8 mouse cellular contexts compared by ENCODE assay signal in genomic region chrX:97376321-97377064, GRCm38 (mm10). TPM values are rescaled to one million over a fixed set of nuclear protein-coding genes. Genes with fewer than 3 reads are reported as not detected.
DNase-seq lines count a peak whose midpoint lies in the region; ATAC-seq and TF ChIP-seq lines count a peak whose summit lies in the region.

No protein-coding gene starts in this region.

- H3K9me3 ChIP-seq in embryonic facial prominence, embryonic 15.5 days (replicated peaks): no peaks in the 10 kb centered on the region
- H3K9me3 ChIP-seq in heart, embryonic 12.5 days (replicated peaks): no peaks in the 10 kb centered on the region
- no peaks in the 10 kb centered on the region for H3K9me3 ChIP-seq in kidney, embryonic 15.5 days (replicated peaks)
- no peaks in the 10 kb centered on the region for H3K9me3 ChIP-seq in stomach, embryonic 14.5 days (ENCODE audit: control insufficient read depth, low read depth, low read length)

- TF ChIP-seq CTCF in left cerebral cortex, adult 2 months (IDR thresholded peaks at IDR 0.05): no peak

- peak; percentile 85 for ATAC-seq in embryonic facial prominence, embryonic 15.5 days (ENCODE audit: insufficient number of reproducible peaks, low FRiP score, low TSS enrichment, low read depth)
- peak; percentile 73 for ATAC-seq in heart, embryonic 12.5 days (ENCODE audit: insufficient number of reproducible peaks, low FRiP score)
- ATAC-seq in kidney, embryonic 15.5 days (replicated peaks; ENCODE audit: low FRiP score): peak; percentile 87
- peak; percentile 79; the same call in 1 of the 2 replicates for ATAC-seq in stomach, embryonic 14.5 days (ENCODE audit: insufficient number of reproducible peaks, insufficient read depth, low FRiP score, low read depth)

- no peaks in the 10 kb centered on the region for H3K27me3 ChIP-seq in embryonic facial prominence, embryonic 15.5 days
- H3K27me3 ChIP-seq in heart, embryonic 12.5 days (replicated peaks): no peaks in the 10 kb centered on the region
- H3K27me3 ChIP-seq in kidney, embryonic 15.5 days: peaks cover 10% of the 10 kb centered on the region
- H3K27me3 ChIP-seq in stomach, embryonic 14.5 days (ENCODE audit: control insufficient read depth, insufficient read depth, low read length): no peaks in the 10 kb centered on the region

- 11% methylated on average over 15 of the region's 15 CpGs for WGBS in embryonic facial prominence, embryonic 15.5 days
- 28% methylated on average over 15 of the region's 15 CpGs for WGBS in heart, embryonic 12.5 days
- WGBS in kidney, embryonic 15.5 days: 20% methylated on average over 15 of the region's 15 CpGs
- 27% methylated on average over 15 of the region's 15 CpGs for WGBS in stomach, embryonic 14.5 days

- H3K4me3 ChIP-seq in left cerebral cortex, adult 2 months: no peak overlapping the region
- peak overlapping the region; percentile 16 for H3K4me3 ChIP-seq in embryonic facial prominence, embryonic 15.5 days (replicated peaks)
- H3K4me3 ChIP-seq in heart, embryonic 12.5 days: peak overlapping the region; percentile 34
- H3K4me3 ChIP-seq in kidney, embryonic 15.5 days (replicated peaks): peak overlapping the region; percentile 21; the same call in 1 of the 2 replicates
- H3K4me3 ChIP-seq in stomach, embryonic 14.5 days (ENCODE audit: low read depth, low read length): no peak overlapping the region

- no peaks in the 10 kb centered on the region for H3K36me3 ChIP-seq in embryonic facial prominence, embryonic 15.5 days
- H3K36me3 ChIP-seq in heart, embryonic 12.5 days: no peaks in the 10 kb centered on the region
- H3K36me3 ChIP-seq in kidney, embryonic 15.5 days: no peaks in the 10 kb centered on the region
- no peaks in the 10 kb centered on the region for H3K36me3 ChIP-seq in stomach, embryonic 14.5 days (ENCODE audit: control insufficient read depth, insufficient read depth, low read length)

- H3K4me1 ChIP-seq in embryonic facial prominence, embryonic 15.5 days: no peaks in the 10 kb centered on the region
- no peaks in the 10 kb centered on the region for H3K4me1 ChIP-seq in heart, embryonic 12.5 days (replicated peaks)
- 0 out of 2 replicates have a peak, but pooled peaks cover 4% of the 10 kb centered on the region for H3K4me1 ChIP-seq in kidney, embryonic 15.5 days
- H3K4me1 ChIP-seq in stomach, embryonic 14.5 days (ENCODE audit: control insufficient read depth, insufficient read depth, low read length): no peaks in the 10 kb centered on the region

- H3K4me2 ChIP-seq in embryonic facial prominence, embryonic 15.5 days (replicated peaks): peak overlapping the region; percentile 38
- peak overlapping the region; percentile 63 for H3K4me2 ChIP-seq in heart, embryonic 12.5 days
- H3K4me2 ChIP-seq in kidney, embryonic 15.5 days: peak overlapping the region; percentile 51
- H3K4me2 ChIP-seq in stomach, embryonic 14.5 days (replicated peaks; ENCODE audit: low read depth, low read length): peak overlapping the region; percentile 28

- intact Hi-C loops in left cerebral cortex, postnatal 4 days (cut with DNase I): no loop called here
- intact Hi-C loops in left cerebral cortex, adult 2 months (cut with DNase I): no loop called here

- DNase-seq in left cerebral cortex, postnatal 4 days: peak; percentile 67
- no peak for DNase-seq in left cerebral cortex, adult 2 months (ENCODE audit: extremely low spot score in 1 of 2, low spot score in 2 of 2)
- DNase-seq in lung, postnatal 25 days (ENCODE audit: low spot score): peak; percentile 26
- DNase-seq in thymus, postnatal 36 days: no peak

- no peak overlapping the region for H3K27ac ChIP-seq in left cerebral cortex, adult 2 months
- H3K27ac ChIP-seq in embryonic facial prominence, embryonic 15.5 days (replicated peaks): no peak overlapping the region
- peak overlapping the region; percentile 38 for H3K27ac ChIP-seq in heart, embryonic 12.5 days (ENCODE audit: poor library complexity, severe bottlenecking)
- H3K27ac ChIP-seq in kidney, embryonic 15.5 days: 0 out of 2 replicates have a peak overlapping the region, but pooled peaks have one; percentile 3
- H3K27ac ChIP-seq in stomach, embryonic 14.5 days (ENCODE audit: low read length): no peak overlapping the region

- no peak overlapping the region for H3K9ac ChIP-seq in embryonic facial prominence, embryonic 15.5 days
- no peak overlapping the region for H3K9ac ChIP-seq in heart, embryonic 12.5 days
- H3K9ac ChIP-seq in kidney, embryonic 15.5 days: no peak overlapping the region
- H3K9ac ChIP-seq in stomach, embryonic 14.5 days (replicated peaks; ENCODE audit: low read depth, low read length): no peak overlapping the region

RNA-seq across cellular contexts. Expression of gene Eda2r, which starts 0.5 kb away (rescaled TPM):
- total RNA-seq in left cerebral cortex, postnatal 4 days (2021): under 1 TPM; 0.74 to 0.88 TPM
- total RNA-seq in left cerebral cortex, adult 2 months (2021): not detected
- polyA plus RNA-seq in embryonic facial prominence, embryonic 15.5 days (2015; fragmentation: Nextera tagmentation; extraction: Ambion mirVana): 1.3 and 1.5 TPM in 2 replicates
- 2.2 and 2.7 TPM in 2 replicates for polyA plus RNA-seq in heart, embryonic 12.5 days (2016; fragmentation: Nextera tagmentation; extraction: Ambion mirVana)
- 1.5 and 1.6 TPM in 2 replicates for polyA plus RNA-seq in kidney, embryonic 15.5 days (2015; fragmentation: Nextera tagmentation; extraction: Ambion mirVana)
- 1.1 and 1.6 TPM in 2 replicates for polyA plus RNA-seq in stomach, embryonic 14.5 days (2014; fragmentation: Nextera tagmentation; extraction: Ambion mirVana)

Comparison
In these comparisons a context has a peak if more than half of its experiments do, and no peak if none do; other contexts are left out.
1. DNase-seq: peak in left cerebral cortex, postnatal 4 days (single experiment) and lung, postnatal 25 days (single experiment); none in left cerebral cortex, adult 2 months (0 of 2) and thymus, postnatal 36 days (0 of 2).
2. H3K27ac ChIP-seq: peak in heart, embryonic 12.5 days (single experiment) and kidney, embryonic 15.5 days (single experiment); none in left cerebral cortex, adult 2 months (single experiment), embryonic facial prominence, embryonic 15.5 days (single experiment) and stomach, embryonic 14.5 days (single experiment).
3. H3K4me3 ChIP-seq: peak in embryonic facial prominence, embryonic 15.5 days (single experiment), heart, embryonic 12.5 days (single experiment) and kidney, embryonic 15.5 days (single experiment); none in left cerebral cortex, adult 2 months (single experiment) and stomach, embryonic 14.5 days (single experiment).
4. Peak in every context shown above with its lines, with median percentiles within 50 percentile points of each other: ATAC-seq and H3K4me2 ChIP-seq.